Mouse (Mus musculus) kidney, adult 2 months (tissue): Measurements from ENCODE around the gene Atg13.

Experiments used
- CTCF ChIP-seq: fragments of 200-500 bp; conservative IDR thresholded peaks from 2 replicates; pipeline ENCODE4 v1.5.1; 2011; ENCODE audit warnings: low read depth, mild to moderate bottlenecking, control low read depth, low read length, moderate library complexity, mixed read lengths; ENCODE audit not compliant: insufficient read depth, insufficient read length
- POLR2A ChIP-seq: fragments of 200-500 bp; IDR thresholded peaks from one replicate; pipeline ENCODE4 v1.6.1; 2011; ENCODE audit warnings: low read depth, low read length, control low read depth

GRCm38 (mm10) chr2:91631826-91632225 lies 78.5 kb downstream of the Atg13 start:
- TF ChIP-seq CTCF (no peak), POLR2A (no peak)
